In the genomic region with DNA sequence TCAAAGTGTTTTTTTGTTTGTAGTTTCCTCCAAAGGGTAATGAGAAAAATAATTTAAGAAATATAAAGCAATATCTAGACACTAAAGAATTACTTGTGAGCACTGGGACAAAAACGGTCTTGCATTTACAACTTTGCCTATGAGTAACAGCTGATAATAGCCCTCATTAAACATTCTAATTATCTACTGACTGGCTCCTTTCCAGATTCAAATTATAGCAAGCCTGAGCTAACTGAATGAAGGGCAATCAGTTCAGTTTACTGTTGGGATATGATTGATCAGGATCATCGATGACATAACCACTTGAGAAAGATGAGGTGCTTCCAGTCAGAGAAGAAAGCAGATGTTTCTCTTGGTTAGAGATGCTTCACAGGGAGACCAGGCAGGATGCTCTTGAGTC, we compare ENCODE assay signal across 18 mouse cellular contexts. TPM values are rescaled to one million over a fixed set of nuclear protein-coding genes. Genes with fewer than 3 reads are reported as not detected.
A peak's percentile ranks its signal among the peaks of the same experiment; 100 is the strongest.
DNase-seq lines count a peak whose midpoint lies in the region; ATAC-seq and TF ChIP-seq lines count a peak whose summit lies in the region.
"Had no signal": no experiment of that assay in that cellular context is flagged by ENCODE, and none has a peak within 500 bp of the region (broad histone marks: within the 10 kb centered on the region; RNA-seq: fewer than 3 reads in every experiment).

No protein-coding gene starts in this region.

- 33% methylated on average over 2 of the region's 2 CpGs for WGBS in forebrain, embryonic 14.5 days
- 82% methylated on average over 2 of the region's 2 CpGs for WGBS in forebrain, embryonic 11.5 days
- WGBS in hindbrain, postnatal 0 days, result 38% methylated on average over 2 of the region's 2 CpGs
- WGBS in hindbrain, embryonic 11.5 days, result 89% methylated on average over 2 of the region's 2 CpGs

- no peaks in the 10 kb centered on the region for H3K4me1 ChIP-seq in forebrain, embryonic 14.5 days (ENCODE audit: control insufficient read depth, insufficient read depth, low read length)
- H3K4me1 ChIP-seq in forebrain, embryonic 11.5 days (replicated peaks; ENCODE audit: control insufficient read depth, insufficient read depth, low read length), result no peaks in the 10 kb centered on the region
- H3K4me1 ChIP-seq in hindbrain, postnatal 0 days (ENCODE audit: insufficient read depth, low read length), result no peaks in the 10 kb centered on the region
- H3K4me1 ChIP-seq in hindbrain, embryonic 11.5 days (replicated peaks; ENCODE audit: control insufficient read depth, insufficient read depth, low read length), result no peaks in the 10 kb centered on the region
- H3K4me1 ChIP-seq: embryonic facial prominence, embryonic 10.5 days; heart, embryonic 13.5 days; hindbrain, embryonic 13.5 days had no signal

- H3K4me2 ChIP-seq in forebrain, embryonic 14.5 days (ENCODE audit: low read length), result no peak overlapping the region
- H3K4me2 ChIP-seq in forebrain, embryonic 11.5 days (ENCODE audit: low read depth, low read length, severe bottlenecking), result no peak overlapping the region
- no peak overlapping the region for H3K4me2 ChIP-seq in hindbrain, postnatal 0 days (ENCODE audit: low read depth, low read length)
- H3K4me2 ChIP-seq in hindbrain, embryonic 11.5 days (replicated peaks; ENCODE audit: low read depth, low read length), result no peak overlapping the region
- H3K4me2 ChIP-seq: heart, embryonic 13.5 days; hindbrain, embryonic 13.5 days had no signal

- no peaks in the 10 kb centered on the region for H3K9me3 ChIP-seq in forebrain, embryonic 14.5 days (replicated peaks; ENCODE audit: control insufficient read depth, low read length)
- H3K9me3 ChIP-seq in forebrain, embryonic 11.5 days (ENCODE audit: control insufficient read depth, low read length), result no peaks in the 10 kb centered on the region
- H3K9me3 ChIP-seq in hindbrain, postnatal 0 days (ENCODE audit: low read length), result no peaks in the 10 kb centered on the region
- no peaks in the 10 kb centered on the region for H3K9me3 ChIP-seq in hindbrain, embryonic 11.5 days (ENCODE audit: control insufficient read depth, low read length)
- H3K9me3 ChIP-seq: embryonic facial prominence, embryonic 10.5 days; heart, embryonic 13.5 days; hindbrain, embryonic 13.5 days had no signal

- H3K4me3 ChIP-seq in forebrain, embryonic 14.5 days (ENCODE audit: low read depth, low read length), result no peak overlapping the region
- H3K4me3 ChIP-seq in forebrain, embryonic 11.5 days (ENCODE audit: low read depth, low read length), result no peak overlapping the region
- no peak overlapping the region for H3K4me3 ChIP-seq in hindbrain, postnatal 0 days (ENCODE audit: low read length)
- no peak overlapping the region for H3K4me3 ChIP-seq in hindbrain, embryonic 11.5 days (ENCODE audit: low read depth, low read length)
- H3K4me3 ChIP-seq: embryonic facial prominence, embryonic 10.5 days; heart, embryonic 13.5 days; hindbrain, embryonic 13.5 days had no signal

- peak; percentile 53; the same call in 1 of the 2 replicates for ATAC-seq in forebrain, embryonic 14.5 days
- ATAC-seq in forebrain, embryonic 11.5 days (replicated peaks; ENCODE audit: low FRiP score), result no peak
- no peak for ATAC-seq in hindbrain, postnatal 0 days
- no peak for ATAC-seq in hindbrain, embryonic 11.5 days (ENCODE audit: low FRiP score)
- ATAC-seq in granulocyte monocyte progenitor cell, adult 5-6 weeks (replicated peaks; ENCODE audit: poor library complexity, severe bottlenecking), result no peak
- ATAC-seq: intestine, embryonic 16.5 days; Patski had no signal

- no peaks in the 10 kb centered on the region for H3K27me3 ChIP-seq in forebrain, embryonic 14.5 days (replicated peaks; ENCODE audit: control insufficient read depth, insufficient read depth, low read length)
- H3K27me3 ChIP-seq in forebrain, embryonic 11.5 days (ENCODE audit: control insufficient read depth, insufficient read depth, low read length), result no peaks in the 10 kb centered on the region
- no peaks in the 10 kb centered on the region for H3K27me3 ChIP-seq in hindbrain, postnatal 0 days (ENCODE audit: insufficient read depth, low read length)
- no peaks in the 10 kb centered on the region for H3K27me3 ChIP-seq in hindbrain, embryonic 11.5 days (ENCODE audit: control insufficient read depth, insufficient read depth, low read length)
- H3K27me3 ChIP-seq: heart, embryonic 13.5 days; hindbrain, embryonic 13.5 days had no signal

- no peak overlapping the region for H3K9ac ChIP-seq in forebrain, embryonic 14.5 days (ENCODE audit: low read length)
- H3K9ac ChIP-seq in forebrain, embryonic 11.5 days (ENCODE audit: low read length), result no peak overlapping the region
- H3K9ac ChIP-seq in hindbrain, postnatal 0 days (replicated peaks; ENCODE audit: low read length), result no peak overlapping the region
- no peak overlapping the region for H3K9ac ChIP-seq in hindbrain, embryonic 11.5 days (ENCODE audit: low read depth, low read length)
- H3K9ac ChIP-seq: heart, embryonic 13.5 days; hindbrain, embryonic 13.5 days had no signal

- DNase-seq in forebrain, embryonic 14.5 days (ENCODE audit: low spot score), result peak; percentile 60
- no peak for DNase-seq in forebrain, embryonic 11.5 days (ENCODE audit: low spot score)
- peak; percentile 29 for DNase-seq in hindbrain, postnatal 0 days (ENCODE audit: low spot score)
- DNase-seq in hindbrain, embryonic 11.5 days (ENCODE audit: low spot score), result no peak
- peak; percentile 88 for DNase-seq in retina, postnatal 1 day
- no peak for DNase-seq in retina, embryonic 14.5 days (ENCODE audit: low spot score)
- DNase-seq: adrenal gland, adult 2 months; adrenal gland, postnatal 25 days; cerebellum, adult 2 months; cerebellum, postnatal 10 days; gastrocnemius, postnatal 14 days; heart, postnatal 36 days had no signal

- H3K36me3 ChIP-seq in forebrain, embryonic 14.5 days (ENCODE audit: control insufficient read depth, insufficient read depth, low read length), result no peaks in the 10 kb centered on the region
- no peaks in the 10 kb centered on the region for H3K36me3 ChIP-seq in forebrain, embryonic 11.5 days (ENCODE audit: control insufficient read depth, insufficient read depth, low read length)
- no peaks in the 10 kb centered on the region for H3K36me3 ChIP-seq in hindbrain, postnatal 0 days (ENCODE audit: insufficient read depth, low read length)
- no peaks in the 10 kb centered on the region for H3K36me3 ChIP-seq in hindbrain, embryonic 11.5 days (ENCODE audit: control insufficient read depth, insufficient read depth, low read length)
- H3K36me3 ChIP-seq: embryonic facial prominence, embryonic 10.5 days; heart, embryonic 13.5 days; hindbrain, embryonic 13.5 days had no signal

- H3K27ac ChIP-seq in forebrain, embryonic 14.5 days (ENCODE audit: low read depth, low read length), result no peak overlapping the region
- no peak overlapping the region for H3K27ac ChIP-seq in forebrain, embryonic 11.5 days (ENCODE audit: low read depth, low read length)
- no peak overlapping the region for H3K27ac ChIP-seq in hindbrain, postnatal 0 days
- H3K27ac ChIP-seq in hindbrain, embryonic 11.5 days (ENCODE audit: low read depth, low read length), result no peak overlapping the region
- H3K27ac ChIP-seq: embryonic facial prominence, embryonic 10.5 days; heart, embryonic 13.5 days; hindbrain, embryonic 13.5 days had no signal

- TF ChIP-seq CTCF in hindbrain, postnatal 0 days (IDR thresholded peaks at IDR 0.05; ENCODE audit: low read depth), result no peak

RNA-seq across cellular contexts. Expression of a gene that starts 19.7 kb away (rescaled TPM):
- 30.9 and 34.9 TPM in 2 replicates for polyA plus RNA-seq in forebrain, embryonic 14.5 days (2014; fragmentation: Nextera tagmentation; extraction: Ambion mirVana)
- 24.0 and 25.9 TPM in 2 replicates for polyA plus RNA-seq in forebrain, embryonic 11.5 days (2014; fragmentation: Nextera tagmentation; extraction: Ambion mirVana)
- total RNA-seq in hindbrain, postnatal 0 days (2014; rRNA removed), result 15.3 and 24.0 TPM in 2 replicates
- polyA plus RNA-seq in hindbrain, postnatal 0 days (2015; fragmentation: Nextera tagmentation; extraction: Ambion mirVana), result 27.6 and 30.4 TPM in 2 replicates
- polyA plus RNA-seq in hindbrain, embryonic 11.5 days (2014; fragmentation: Nextera tagmentation; extraction: Ambion mirVana), result 23.0 and 24.3 TPM in 2 replicates
- total RNA-seq in granulocyte monocyte progenitor cell, adult 5-6 weeks (2014; fragmentation: Nextera tagmentation), result 26.1 and 31.9 TPM in 2 replicates
- total RNA-seq in granulocyte monocyte progenitor cell, adult 5-6 weeks (2017), result 18.0 and 45.4 TPM in 2 replicates

RNA-seq across cellular contexts. Expression of a gene that starts 20.2 kb away (rescaled TPM):
- 0.96 and 1.1 TPM in 2 replicates for polyA plus RNA-seq in forebrain, embryonic 14.5 days (2014; fragmentation: Nextera tagmentation; extraction: Ambion mirVana)
- polyA plus RNA-seq in forebrain, embryonic 11.5 days (2014; fragmentation: Nextera tagmentation; extraction: Ambion mirVana), result 1.1 and 2.3 TPM in 2 replicates
- total RNA-seq in hindbrain, postnatal 0 days (2014; rRNA removed), result 4.0 and 4.6 TPM in 2 replicates
- 1.4 and 1.7 TPM in 2 replicates for polyA plus RNA-seq in hindbrain, postnatal 0 days (2015; fragmentation: Nextera tagmentation; extraction: Ambion mirVana)
- polyA plus RNA-seq in hindbrain, embryonic 11.5 days (2014; fragmentation: Nextera tagmentation; extraction: Ambion mirVana), result 1.2 and 1.8 TPM in 2 replicates
- 19.2 and 24.4 TPM in 2 replicates for total RNA-seq in granulocyte monocyte progenitor cell, adult 5-6 weeks (2014; fragmentation: Nextera tagmentation)
- 11.2 and 14.4 TPM in 2 replicates for total RNA-seq in granulocyte monocyte progenitor cell, adult 5-6 weeks (2017)

Comparison
In these comparisons a context has a peak if more than half of its experiments do, and no peak if none do; other contexts are left out.
1. DNase-seq: peak in forebrain, embryonic 14.5 days (single experiment), hindbrain, postnatal 0 days (single experiment) and retina, postnatal 1 day (single experiment); none in forebrain, embryonic 11.5 days (single experiment), hindbrain, embryonic 11.5 days (single experiment) and retina, embryonic 14.5 days (single experiment).